Mouse (Mus musculus) megakaryocyte, embryonic 14.5 days (primary cell): ENCODE results near the gene Fkbp1b. TPM values are rescaled to one million over a fixed set of nuclear protein-coding genes. Genes with fewer than 3 reads are reported as not detected.

Experiments used
- H3K27me3 ChIP-seq: replicated peaks from 2 replicates; pipeline ENCODE3; 2012; ENCODE audit warnings: inconsistent platforms
- H3K36me3 ChIP-seq: replicated peaks from 2 replicates; pipeline ENCODE3; 2012; ENCODE audit warnings: low read length, inconsistent platforms, mixed read lengths
- H3K4me1 ChIP-seq: 2 replicates; pipeline ENCODE4 v1.6.1; 2012; ENCODE audit warnings: inconsistent platforms
- H3K4me3 ChIP-seq: replicated peaks from 2 replicates; pipeline ENCODE3; 2012; ENCODE audit warnings: moderate library complexity, mild to moderate bottlenecking, inconsistent platforms
- H3K9me3 ChIP-seq: 2 replicates; pipeline ENCODE4 v1.6.1; 2012; ENCODE audit warnings: inconsistent platforms
- FLI1 ChIP-seq: IDR thresholded peaks from 2 replicates; pipeline ENCODE4 v1.6.1; 2012; ENCODE audit warnings: low read length, inconsistent platforms, mixed read lengths
- GATA1 ChIP-seq: IDR thresholded peaks from 3 replicates; pipeline ENCODE4 v1.6.1; 2012; ENCODE audit warnings: mixed read lengths, low read length, inconsistent platforms, borderline replicate concordance
- polyA plus RNA-seq: library from polyadenylated mRNA; stranded (reverse); fragments of >175 nt; gene quantifications from 2 replicates; pipeline ENCODE4 v1.2.3, GENCODE M21; 2012; ENCODE audit warnings: low replicate concordance; ENCODE audit not compliant: insufficient read depth

The Fkbp1b gene
- polyA plus RNA-seq, 1 experiment, result 15.5 TPM

DNA sequence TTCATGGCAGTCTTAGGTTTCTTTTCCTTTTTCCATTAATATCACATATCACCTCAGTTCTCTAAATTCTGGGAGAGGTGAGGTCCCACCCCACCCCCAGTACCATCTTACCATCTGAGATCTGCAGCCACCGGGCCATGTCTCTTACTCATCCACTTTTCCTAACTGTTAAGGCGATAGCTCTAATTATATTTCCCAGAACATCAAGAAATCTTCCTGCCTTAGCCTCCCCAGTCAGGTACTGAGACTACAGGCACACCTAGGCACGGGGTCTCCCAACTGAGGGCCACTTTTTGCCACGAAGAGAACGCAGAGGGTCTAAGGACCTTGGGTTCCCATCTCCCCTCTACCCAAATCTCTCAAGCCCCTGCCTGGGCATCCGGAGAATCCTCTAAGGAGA, 32.1 kb upstream of the Fkbp1b start:
- no peaks in the 10 kb centered on the region for H3K27me3 ChIP-seq

DNA sequence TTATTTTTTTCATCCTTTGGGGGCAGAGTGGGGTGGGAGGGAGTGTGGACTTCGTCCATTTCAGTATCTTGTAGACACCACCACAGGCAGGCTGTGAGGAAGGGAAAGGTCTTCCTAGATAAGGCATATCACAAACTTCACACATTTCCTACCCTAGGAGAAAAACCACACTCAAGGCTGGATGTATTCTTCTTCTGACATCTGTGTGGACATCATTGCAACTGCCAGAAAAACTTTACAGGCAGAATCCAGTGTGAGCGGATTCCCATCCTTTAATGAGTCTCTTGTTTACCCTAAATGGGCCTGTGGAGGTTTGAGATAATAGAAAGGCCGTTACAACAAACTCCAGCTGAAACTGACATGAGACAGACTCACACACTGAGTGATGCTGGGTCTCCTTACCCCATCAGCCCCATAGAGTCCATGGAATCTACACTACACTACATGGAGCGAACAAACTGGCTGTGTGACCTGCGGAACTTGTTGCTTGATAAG, 31.6 kb upstream of the Fkbp1b start:
- Histone ChIP-seq H3K9me3 (no peaks in the 10 kb centered on the region), H3K4me3 (peak overlapping the region; percentile 96), H3K36me3 (peaks cover 61% of the 10 kb centered on the region), H3K27me3 (no peaks in the 10 kb centered on the region), H3K4me1 (peaks cover 98% of the 10 kb centered on the region)
- TF ChIP-seq FLI1, result no peak
- peak; percentile 93; the same call in 2 of the 3 replicates for TF ChIP-seq GATA1

More for the DNA sequence above, 32.1 kb upstream of the Fkbp1b start:
- TF ChIP-seq FLI1 (no peak), GATA1 (no peak)
- peak overlapping the region; percentile 96 for H3K4me3 ChIP-seq
- peaks cover 61% of the 10 kb centered on the region for H3K36me3 ChIP-seq
- peaks cover 98% of the 10 kb centered on the region for H3K4me1 ChIP-seq
- H3K9me3 ChIP-seq, result no peaks in the 10 kb centered on the region

- Histone ChIP-seq H3K4me1 (peaks cover 99% of the 10 kb centered on the region), H3K27me3 (no peaks in the 10 kb centered on the region), H3K36me3 (peaks cover 68% of the 10 kb centered on the region), H3K4me3 (peak overlapping the region; percentile 96), H3K9me3 (no peaks in the 10 kb centered on the region)
- no peak for TF ChIP-seq GATA1
- no peak for TF ChIP-seq FLI1
Observed at GRCm38 (mm10) chr12:4872273-4872672, 30.9 kb upstream of the Fkbp1b start.

- Histone ChIP-seq H3K27me3 (no peaks in the 10 kb centered on the region), H3K36me3 (peaks cover 72% of the 10 kb centered on the region), H3K4me1 (peaks cover 99% of the 10 kb centered on the region), H3K4me3 (peak overlapping the region; percentile 96), H3K9me3 (no peaks in the 10 kb centered on the region)
- TF ChIP-seq FLI1, result no peak
Observed at GRCm38 (mm10) chr12:4871260-4871659, 29.9 kb upstream of the Fkbp1b start.

GRCm38 (mm10) chr12:4868924-4869323, 27.5 kb upstream of the Fkbp1b start:
- peaks cover 88% of the 10 kb centered on the region for H3K36me3 ChIP-seq
- no peaks in the 10 kb centered on the region for H3K9me3 ChIP-seq
- TF ChIP-seq GATA1, result no peak
- no peak for TF ChIP-seq FLI1
- H3K4me1 ChIP-seq, result peaks cover 99% of the 10 kb centered on the region
- H3K4me3 ChIP-seq, result peak overlapping the region; percentile 84
- no peaks in the 10 kb centered on the region for H3K27me3 ChIP-seq

DNA sequence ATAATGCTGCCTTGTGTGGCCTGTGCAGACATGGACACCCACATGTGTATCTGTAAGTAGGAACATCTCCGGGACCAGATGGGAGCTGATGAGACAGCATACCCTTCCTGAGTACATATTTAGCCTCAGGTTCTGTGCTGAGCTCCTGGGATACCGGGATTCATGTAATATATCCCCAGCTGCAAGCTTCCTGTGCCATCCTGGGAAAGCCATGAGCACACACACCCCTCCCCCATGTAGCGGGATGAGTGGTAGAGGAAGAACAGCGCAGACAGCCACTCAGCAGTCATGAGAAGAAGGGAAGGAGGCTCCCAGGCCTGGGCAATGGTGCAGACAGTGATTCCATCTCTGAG, 22.9 kb upstream of the Fkbp1b start:
- TF ChIP-seq GATA1 (no peak), FLI1 (no peak)
- Histone ChIP-seq H3K36me3 (peaks cover 96% of the 10 kb centered on the region), H3K4me3 (no peak overlapping the region), H3K4me1 (peaks cover 99% of the 10 kb centered on the region), H3K9me3 (no peaks in the 10 kb centered on the region), H3K27me3 (no peaks in the 10 kb centered on the region)

- no peaks in the 10 kb centered on the region for H3K9me3 ChIP-seq
- peaks cover 96% of the 10 kb centered on the region for H3K4me1 ChIP-seq
- H3K27me3 ChIP-seq, result no peaks in the 10 kb centered on the region
- TF ChIP-seq FLI1 (no peak), GATA1 (no peak)
- H3K36me3 ChIP-seq, result peaks cover 91% of the 10 kb centered on the region
- no peak overlapping the region for H3K4me3 ChIP-seq
Observed at GRCm38 (mm10) chr12:4863654-4864337, 22.4 kb upstream of the Fkbp1b start.

DNA sequence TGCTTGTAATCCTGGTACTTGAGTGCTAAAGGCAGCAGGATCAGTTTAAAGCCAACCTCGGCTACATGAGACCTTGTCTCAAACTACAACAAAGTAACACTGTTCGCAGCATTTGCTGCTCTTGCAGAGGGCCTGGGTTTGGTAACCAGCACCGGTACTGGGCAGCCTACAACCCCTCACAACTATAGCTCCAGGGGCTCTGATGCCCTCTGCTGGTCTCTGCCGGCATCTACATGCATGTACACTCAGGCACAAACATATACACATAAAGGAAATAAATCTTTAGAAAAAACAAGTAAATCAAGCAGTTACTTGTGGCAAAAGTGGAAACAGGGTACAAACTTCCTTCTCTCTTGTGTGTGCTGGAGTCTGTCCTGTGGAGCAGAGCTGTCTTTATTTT, 21.3 kb upstream of the Fkbp1b start:
- H3K27me3 ChIP-seq, result no peaks in the 10 kb centered on the region
- peaks cover 85% of the 10 kb centered on the region for H3K36me3 ChIP-seq
- H3K4me3 ChIP-seq, result no peak overlapping the region
- no peak for TF ChIP-seq GATA1
- no peak for TF ChIP-seq FLI1
- H3K9me3 ChIP-seq, result no peaks in the 10 kb centered on the region
- H3K4me1 ChIP-seq, result peaks cover 91% of the 10 kb centered on the region

DNA sequence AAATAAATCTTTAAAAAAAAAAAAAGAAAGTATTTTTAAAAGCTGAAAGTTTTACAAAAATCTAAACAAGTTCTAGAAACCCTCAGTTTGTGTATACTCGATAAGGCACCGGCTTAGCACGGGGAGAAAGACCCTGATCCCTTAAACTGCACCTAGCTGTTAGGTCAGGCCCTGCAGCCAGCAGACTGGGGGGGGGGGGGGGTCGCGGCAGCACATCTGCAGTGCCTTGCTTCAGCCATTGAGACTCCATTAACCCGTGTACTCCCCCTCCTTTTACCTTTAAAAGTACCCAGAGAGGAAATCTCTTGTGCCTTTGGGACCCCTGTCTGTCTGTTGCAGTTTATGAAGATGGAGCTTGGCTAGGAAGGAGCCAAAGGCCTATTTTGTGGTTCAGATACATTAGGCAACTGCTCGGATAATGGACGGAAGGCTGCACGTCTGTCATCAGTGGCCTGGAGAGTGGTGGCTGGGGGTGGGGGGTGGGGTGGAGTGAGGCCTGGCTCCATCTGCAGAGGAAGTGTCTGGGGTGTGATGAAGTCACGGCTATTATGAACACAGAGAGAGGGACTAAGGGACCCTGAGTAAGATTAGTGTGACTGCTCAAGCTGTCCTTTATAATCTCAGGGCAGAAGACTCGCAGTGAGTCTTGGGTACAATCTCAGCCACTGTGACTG, 18.0 kb upstream of the Fkbp1b start:
- Histone ChIP-seq H3K4me3 (no peak overlapping the region), H3K9me3 (no peaks in the 10 kb centered on the region), H3K36me3 (peaks cover 73% of the 10 kb centered on the region), H3K4me1 (peaks cover 64% of the 10 kb centered on the region), H3K27me3 (no peaks in the 10 kb centered on the region)
- no peak for TF ChIP-seq GATA1
- TF ChIP-seq FLI1, result no peak

GRCm38 (mm10) chr12:4856834-4857233, 15.4 kb upstream of the Fkbp1b start:
- Histone ChIP-seq H3K4me1 (peaks cover 39% of the 10 kb centered on the region), H3K36me3 (peaks cover 64% of the 10 kb centered on the region), H3K4me3 (no peak overlapping the region), H3K27me3 (no peaks in the 10 kb centered on the region), H3K9me3 (no peaks in the 10 kb centered on the region)
- no peak for TF ChIP-seq GATA1
- no peak for TF ChIP-seq FLI1

DNA sequence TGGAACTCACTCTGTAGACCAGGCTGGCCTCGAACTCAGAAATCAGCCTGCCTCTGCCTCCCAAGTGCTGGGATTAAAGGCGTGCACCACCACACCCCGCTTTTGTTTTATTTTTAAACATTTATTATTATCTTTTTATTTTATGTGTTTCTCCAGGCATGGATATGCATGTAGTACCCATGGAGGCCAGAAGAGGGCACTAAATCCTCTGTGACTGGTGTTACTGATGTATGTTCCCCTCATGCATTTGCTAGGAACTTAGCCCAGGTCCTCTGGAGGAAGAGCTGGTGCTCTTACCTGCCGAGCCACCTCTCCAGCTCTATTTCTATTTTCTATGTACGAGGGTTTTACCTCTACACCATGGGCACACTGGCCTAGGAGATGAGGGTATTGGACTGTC, 14.8 kb upstream of the Fkbp1b start:
- no peak overlapping the region for H3K4me3 ChIP-seq
- peaks cover 64% of the 10 kb centered on the region for H3K36me3 ChIP-seq
- no peak for TF ChIP-seq FLI1
- no peak for TF ChIP-seq GATA1
- H3K27me3 ChIP-seq, result no peaks in the 10 kb centered on the region
- H3K9me3 ChIP-seq, result no peaks in the 10 kb centered on the region
- H3K4me1 ChIP-seq, result peaks cover 33% of the 10 kb centered on the region
